Mouse (Mus musculus) splenic B cell, adult 2 months (primary cell): ENCODE data around the gene Fbxl12.
"Not testable (repeated sequence)": the region's sequence is repeated elsewhere in the genome, so short reads cannot be mapped to it uniquely, and the experiment has no call there.

Experiments used
- DNase-seq: peaks from one replicate; pipeline ENCODE4 v3.0.0-alpha.2; 2011; ENCODE audit warnings: low read depth, low spot score
- H3K27me3 ChIP-seq: 2 replicates; pipeline ENCODE4 v1.6.1; 2012; ENCODE audit warnings: mild to moderate bottlenecking, low read length, moderate library complexity, mixed read lengths; ENCODE audit not compliant: control insufficient read depth, poor library complexity, insufficient read depth, severe bottlenecking
- H3K36me3 ChIP-seq: 2 replicates; pipeline ENCODE4 v1.6.1; 2012; ENCODE audit warnings: mild to moderate bottlenecking, low read length, moderate library complexity, mixed read lengths; ENCODE audit not compliant: control insufficient read depth, poor library complexity, insufficient read depth, severe bottlenecking

The Fbxl12 gene

GRCm38 (mm10) chr9:20644360-20645081 lies at the start of gene Fbxl12:
Fbxl12 (minus strand) TSS chr9:20644767.
- peak; percentile 87 for DNase-seq
- no peaks in the 10 kb centered on the region for H3K27me3 ChIP-seq
- no peaks in the 10 kb centered on the region; the same call in 1 of the 2 replicates for H3K36me3 ChIP-seq

GRCm38 (mm10) chr9:20692863-20693262 lies 48.3 kb upstream of the Fbxl12 start:
- DNase-seq = no peak
- Histone ChIP-seq H3K36me3 (no peaks in the 10 kb centered on the region), H3K27me3 (no peaks in the 10 kb centered on the region)

- DNase-seq = peak; percentile 32
- H3K36me3 ChIP-seq, H3K27me3 ChIP-seq: not testable (repeated sequence)
Measured at GRCm38 (mm10) chr9:20690449-20690848, 45.9 kb upstream of the Fbxl12 start.

- Histone ChIP-seq H3K36me3 (no peaks in the 10 kb centered on the region), H3K27me3 (no peaks in the 10 kb centered on the region)
- no peak for DNase-seq
Measured at GRCm38 (mm10) chr9:20689913-20690312, 45.3 kb upstream of the Fbxl12 start.

- DNase-seq = no peak
- Histone ChIP-seq H3K36me3 (no peaks in the 10 kb centered on the region), H3K27me3 (no peaks in the 10 kb centered on the region)
Measured at GRCm38 (mm10) chr9:20689403-20689802, 44.8 kb upstream of the Fbxl12 start.

- no peak for DNase-seq
- H3K36me3 ChIP-seq = no peaks in the 10 kb centered on the region
Measured at GRCm38 (mm10) chr9:20685081-20685861, 40.7 kb upstream of the Fbxl12 start.

GRCm38 (mm10) chr9:20682389-20682722 lies 37.8 kb upstream of the Fbxl12 start:
- DNase-seq = no peak
- no peaks in the 10 kb centered on the region for H3K36me3 ChIP-seq
- H3K27me3 ChIP-seq = no peaks in the 10 kb centered on the region

More at GRCm38 (mm10) chr9:20685081-20685861, 40.7 kb upstream of the Fbxl12 start:
- H3K27me3 ChIP-seq = no peaks in the 10 kb centered on the region

GRCm38 (mm10) chr9:20681546-20682388 lies 37.2 kb upstream of the Fbxl12 start:
- DNase-seq = no peak
- no peaks in the 10 kb centered on the region for H3K36me3 ChIP-seq
- no peaks in the 10 kb centered on the region for H3K27me3 ChIP-seq

GRCm38 (mm10) chr9:20680378-20680958 lies 35.9 kb upstream of the Fbxl12 start:
- Histone ChIP-seq H3K27me3 (no peaks in the 10 kb centered on the region), H3K36me3 (no peaks in the 10 kb centered on the region)
- no peak for DNase-seq

- no peak for DNase-seq
- Histone ChIP-seq H3K36me3 (no peaks in the 10 kb centered on the region), H3K27me3 (no peaks in the 10 kb centered on the region)
Measured at GRCm38 (mm10) chr9:20677892-20678291, 33.3 kb upstream of the Fbxl12 start.

GRCm38 (mm10) chr9:20672047-20672446 lies 27.5 kb upstream of the Fbxl12 start:
- DNase-seq = no peak
- Histone ChIP-seq H3K27me3 (no peaks in the 10 kb centered on the region), H3K36me3 (no peaks in the 10 kb centered on the region)

- H3K27me3 ChIP-seq = no peaks in the 10 kb centered on the region
- no peak for DNase-seq
- peaks cover 2% of the 10 kb centered on the region for H3K36me3 ChIP-seq
Measured at GRCm38 (mm10) chr9:20668065-20668464, 23.5 kb upstream of the Fbxl12 start.

- no peaks in the 10 kb centered on the region for H3K27me3 ChIP-seq
- no peak for DNase-seq
Measured at GRCm38 (mm10) chr9:20666510-20667034, 22.0 kb upstream of the Fbxl12 start.

GRCm38 (mm10) chr9:20665925-20666324 lies 21.4 kb upstream of the Fbxl12 start:
- H3K36me3 ChIP-seq = peaks cover 2% of the 10 kb centered on the region
- DNase-seq = no peak
- H3K27me3 ChIP-seq = no peaks in the 10 kb centered on the region

More at GRCm38 (mm10) chr9:20666510-20667034, 22.0 kb upstream of the Fbxl12 start:
- peaks cover 2% of the 10 kb centered on the region for H3K36me3 ChIP-seq
